Mouse (Mus musculus) liver, adult 2 months (tissue): ENCODE results near the gene Hist1h3e. TPM values are rescaled to one million over a fixed set of nuclear protein-coding genes. Genes with fewer than 3 reads are reported as not detected.

ENCODE experiments used
- DNase-seq: peaks from one replicate; pipeline ENCODE4 v3.0.0-alpha.2; 2011; ENCODE audit warnings: low read depth, low spot score; ENCODE audit errors: extremely low read depth
- H3K27ac ChIP-seq: fragments of 200-500 bp; replicated peaks from 2 replicates; pipeline ENCODE4 v1.5.1; 2012; ENCODE audit warnings: low read depth, mild to moderate bottlenecking, control low read depth, inconsistent platforms, low read length; ENCODE audit not compliant: insufficient read depth
- H3K27me3 ChIP-seq: fragments of 200-500 bp; 2 replicates; pipeline ENCODE4 v1.6.1; 2012; ENCODE audit warnings: mild to moderate bottlenecking, moderate library complexity, low read length, inconsistent platforms; ENCODE audit not compliant: control insufficient read depth, insufficient read depth
- H3K36me3 ChIP-seq: fragments of 200-500 bp; 2 replicates; pipeline ENCODE4 v1.6.1; 2012; ENCODE audit warnings: low read length, inconsistent platforms; ENCODE audit not compliant: control insufficient read depth, insufficient read depth
- H3K4me1 ChIP-seq: fragments of 200-500 bp; 2 replicates; pipeline ENCODE4 v1.6.1; 2011; ENCODE audit warnings: low read length; ENCODE audit not compliant: control insufficient read depth, insufficient read depth
- H3K4me3 ChIP-seq: fragments of 200-500 bp; 2 replicates; pipeline ENCODE4 v1.5.1; 2011; ENCODE audit warnings: low read depth, mild to moderate bottlenecking, control low read depth, low read length, moderate library complexity; ENCODE audit not compliant: insufficient read depth
- H3K79me2 ChIP-seq: fragments of 200-500 bp; 2 replicates; pipeline ENCODE4 v1.6.1; 2012; ENCODE audit warnings: inconsistent platforms, mild to moderate bottlenecking, low read length, moderate library complexity; ENCODE audit not compliant: control insufficient read depth, insufficient read depth
- H3K9ac ChIP-seq: fragments of 200-500 bp; 2 replicates; pipeline ENCODE4 v1.6.1; 2012; ENCODE audit warnings: low read depth, mild to moderate bottlenecking, control low read depth, inconsistent platforms, low read length
- CTCF ChIP-seq: fragments of 200-500 bp; IDR thresholded peaks from 2 replicates; pipeline ENCODE4 v1.5.1; 2011; ENCODE audit warnings: low read depth, low read length, control low read depth
- POLR2A ChIP-seq: fragments of 200-500 bp; IDR thresholded peaks from 2 replicates; pipeline ENCODE4 v1.6.1; 2011; ENCODE audit warnings: low read length, control low read depth; ENCODE audit not compliant: insufficient read depth; ENCODE audit errors: extremely low read depth
- WGBS: fragments of 180-500 bp; shearing (Covaris S2); methylation state at CpG from one replicate; pipeline ENCODE4 v1.1.7; 2018; 5-methylcytosine and 5-hydroxymethylcytosine counted together
- polyA plus RNA-seq: library from polyadenylated mRNA; depleted of rRNA; stranded (reverse); fragments of >200 nt; gene quantifications from 2 replicates; pipeline ENCODE4 v1.2.3, GENCODE M21; 2012; rRNA removed
- total RNA-seq: library from RNA; depleted of rRNA; stranded (reverse); fragments of >200 nt; gene quantifications from 2 replicates; pipeline ENCODE4 v1.2.3, GENCODE M21; 2014; rRNA removed

Gene Hist1h3e
- total and polyA plus RNA-seq, 2 experiments = 2.6 to 19.9 TPM

DNA sequence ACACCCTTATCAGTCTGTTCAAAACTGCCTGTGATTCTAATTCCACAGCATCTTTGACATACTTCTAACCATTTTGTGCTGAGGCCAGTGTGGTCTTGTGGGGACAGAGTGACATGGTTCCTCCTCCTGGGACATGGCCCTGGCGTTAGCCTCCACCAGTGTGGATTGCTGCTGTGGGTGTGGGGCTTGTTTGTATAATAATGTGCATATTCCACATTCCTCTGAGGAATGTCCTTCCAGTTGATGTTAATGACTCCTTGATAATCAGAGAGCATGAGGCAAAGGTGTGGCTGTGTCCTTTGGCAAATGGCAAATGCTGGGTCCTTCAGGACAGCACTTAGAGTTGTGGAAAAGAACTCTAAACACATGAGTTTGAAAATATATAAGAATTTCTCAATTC is 48.7 kb downstream of the Hist1h3e start:
- Histone ChIP-seq H3K79me2 (no peaks in the 10 kb centered on the region), H3K4me3 (no peak overlapping the region), H3K4me1 (peaks cover 2% of the 10 kb centered on the region; the same call in 1 of the 2 replicates), H3K27me3 (no peaks in the 10 kb centered on the region), H3K27ac (no peak overlapping the region), H3K9ac (no peak overlapping the region), H3K36me3 (no peaks in the 10 kb centered on the region)
- TF ChIP-seq CTCF (no peak), POLR2A (no peak)
- 97% methylated on average over 1 of the region's 1 CpGs for WGBS
- no peak for DNase-seq

Other genes starting within 250 kb of the Hist1h3e start
Only the 30 nearest of the 35 such genes appear.
- gene Zfp322a, start 193.2 kb downstream of the Hist1h3e start, total RNA-seq = 8.1 and 9.7 TPM in 2 replicates
- 0.60 and 1.3 TPM in 2 replicates for gene Zfp322a, start 193.2 kb downstream of the Hist1h3e start, polyA plus RNA-seq
- 3.5 and 3.7 TPM in 2 replicates for gene Abt1, start 138.5 kb downstream of the Hist1h3e start, total RNA-seq
- gene Abt1, start 138.5 kb downstream of the Hist1h3e start, polyA plus RNA-seq = 2.1 TPM in 2 replicates
- gene Btn1a1, start 96.5 kb downstream of the Hist1h3e start, total RNA-seq = not detected in 2 replicates
- gene Btn1a1, start 96.5 kb downstream of the Hist1h3e start, polyA plus RNA-seq = not detected in 2 replicates
- not detected in 2 replicates for gene Btn2a2, start 73.5 kb downstream of the Hist1h3e start, total RNA-seq
- gene Btn2a2, start 73.5 kb downstream of the Hist1h3e start, polyA plus RNA-seq = not detected in 2 replicates
- gene Hist1h4h, start 31.3 kb downstream of the Hist1h3e start, total RNA-seq = 706 and 873 TPM in 2 replicates
- 8.5 and 26.7 TPM in 2 replicates for gene Hist1h4h, start 31.3 kb downstream of the Hist1h3e start, polyA plus RNA-seq
- gene Hist1h2af, start 28.5 kb downstream of the Hist1h3e start, total RNA-seq = 9.2 and 13.4 TPM in 2 replicates
- gene Hist1h2af, start 28.5 kb downstream of the Hist1h3e start, polyA plus RNA-seq = 2.1 and 2.9 TPM in 2 replicates
- 5.6 and 12.9 TPM in 2 replicates for gene Hist1h3g, start 26.9 kb downstream of the Hist1h3e start, total RNA-seq
- 0.26 TPM in 1 of 2 replicates, not detected in the other for gene Hist1h3g, start 26.9 kb downstream of the Hist1h3e start, polyA plus RNA-seq
- gene Hist1h2bh, start 19.0 kb downstream of the Hist1h3e start, total RNA-seq = 1.3 and 1.5 TPM in 2 replicates
- gene Hist1h2bh, start 19.0 kb downstream of the Hist1h3e start, polyA plus RNA-seq = 0.07 and 0.09 TPM in 2 replicates
- gene Hist1h3f, start 18.3 kb downstream of the Hist1h3e start, total RNA-seq = 11.1 and 14.2 TPM in 2 replicates
- 0.29 and 0.30 TPM in 2 replicates for gene Hist1h3f, start 18.3 kb downstream of the Hist1h3e start, polyA plus RNA-seq
- 77.8 and 101 TPM in 2 replicates for gene Hist1h4f, start 10.7 kb downstream of the Hist1h3e start, total RNA-seq
- gene Hist1h4f, start 10.7 kb downstream of the Hist1h3e start, polyA plus RNA-seq = 0.97 TPM in 1 of 2 replicates, not detected in the other
- 2.5 and 3.0 TPM in 2 replicates for gene Hist1h1d, start 9.1 kb downstream of the Hist1h3e start, total RNA-seq
- gene Hist1h1d, start 9.1 kb downstream of the Hist1h3e start, polyA plus RNA-seq = 0.02 and 0.12 TPM in 2 replicates
- 2.8 and 6.6 TPM in 2 replicates for gene Hist1h2ae, start 8.9 kb upstream of the Hist1h3e start, total RNA-seq
- 0.57 TPM in 2 replicates for gene Hist1h2ae, start 8.9 kb upstream of the Hist1h3e start, polyA plus RNA-seq
- 37.2 and 44.6 TPM in 2 replicates for gene Hist1h2bg, start 9.0 kb upstream of the Hist1h3e start, total RNA-seq
- 4.0 and 4.4 TPM in 2 replicates for gene Hist1h2bg, start 9.0 kb upstream of the Hist1h3e start, polyA plus RNA-seq
- 4.6 and 5.4 TPM in 2 replicates for gene Hist1h2bf, start 11.8 kb upstream of the Hist1h3e start, total RNA-seq
- 0.39 TPM in 1 of 2 replicates, not detected in the other for gene Hist1h2bf, start 11.8 kb upstream of the Hist1h3e start, polyA plus RNA-seq
- gene Hist1h2ad, start 12.0 kb upstream of the Hist1h3e start, total RNA-seq = 5.4 and 11.5 TPM in 2 replicates
- gene Hist1h2ad, start 12.0 kb upstream of the Hist1h3e start, polyA plus RNA-seq = 1.1 TPM in 1 of 2 replicates, not detected in the other
- gene Hist1h3d, start 13.4 kb upstream of the Hist1h3e start, total RNA-seq = 3.4 and 5.9 TPM in 2 replicates
- 0.48 and 0.87 TPM in 2 replicates for gene Hist1h3d, start 13.4 kb upstream of the Hist1h3e start, polyA plus RNA-seq
- gene Hist1h4d, start 19.2 kb upstream of the Hist1h3e start, total RNA-seq = 162 and 174 TPM in 2 replicates
- 2.1 and 2.8 TPM in 2 replicates for gene Hist1h4d, start 19.2 kb upstream of the Hist1h3e start, polyA plus RNA-seq
- 5.4 and 6.6 TPM in 2 replicates for gene Hist1h2be, start 58.8 kb upstream of the Hist1h3e start, total RNA-seq
- gene Hist1h2be, start 58.8 kb upstream of the Hist1h3e start, polyA plus RNA-seq = 0.28 and 0.60 TPM in 2 replicates
- 22.0 and 27.0 TPM in 2 replicates for gene Hist1h1e, start 60.2 kb upstream of the Hist1h3e start, total RNA-seq
- 0.73 and 0.77 TPM in 2 replicates for gene Hist1h1e, start 60.2 kb upstream of the Hist1h3e start, polyA plus RNA-seq
- gene Hist1h2ac, start 121.6 kb upstream of the Hist1h3e start, total RNA-seq = 4.9 and 6.2 TPM in 2 replicates
- gene Hist1h2ac, start 121.6 kb upstream of the Hist1h3e start, polyA plus RNA-seq = 0.12 and 0.22 TPM in 2 replicates
- 228 and 265 TPM in 2 replicates for gene Hist1h2bc, start 121.8 kb upstream of the Hist1h3e start, total RNA-seq
- 312 and 443 TPM in 2 replicates for gene Hist1h2bc, start 121.8 kb upstream of the Hist1h3e start, polyA plus RNA-seq
- gene Hist1h1t, start 133.4 kb upstream of the Hist1h3e start, total RNA-seq = not detected in 2 replicates
- gene Hist1h1t, start 133.4 kb upstream of the Hist1h3e start, polyA plus RNA-seq = not detected in 2 replicates
- gene Hist1h4c, start 136.1 kb upstream of the Hist1h3e start, total RNA-seq = 190 and 256 TPM in 2 replicates
- 0.95 and 3.1 TPM in 2 replicates for gene Hist1h4c, start 136.1 kb upstream of the Hist1h3e start, polyA plus RNA-seq
- 30.4 and 35.3 TPM in 2 replicates for gene Hfe, start 148.5 kb upstream of the Hist1h3e start, total RNA-seq
- gene Hfe, start 148.5 kb upstream of the Hist1h3e start, polyA plus RNA-seq = 32.6 and 40.9 TPM in 2 replicates
- gene Hist1h1c, start 176.4 kb upstream of the Hist1h3e start, total RNA-seq = 43.6 and 68.1 TPM in 2 replicates
- 20.9 and 31.6 TPM in 2 replicates for gene Hist1h1c, start 176.4 kb upstream of the Hist1h3e start, polyA plus RNA-seq
- 8.0 and 24.1 TPM in 2 replicates for gene Hist1h3c, start 183.2 kb upstream of the Hist1h3e start, total RNA-seq
- 0.20 and 0.27 TPM in 2 replicates for gene Hist1h3c, start 183.2 kb upstream of the Hist1h3e start, polyA plus RNA-seq
- gene Hist1h2bb, start 184.4 kb upstream of the Hist1h3e start, total RNA-seq = 41.9 and 75.6 TPM in 2 replicates
- gene Hist1h2bb, start 184.4 kb upstream of the Hist1h3e start, polyA plus RNA-seq = 0.41 and 0.55 TPM in 2 replicates
- gene Hist1h2ab, start 188.8 kb upstream of the Hist1h3e start, total RNA-seq = 19.4 and 55.8 TPM in 2 replicates
- gene Hist1h2ab, start 188.8 kb upstream of the Hist1h3e start, polyA plus RNA-seq = 0.45 and 1.0 TPM in 2 replicates
- gene Hist1h3b, start 189.9 kb upstream of the Hist1h3e start, total RNA-seq = 15.2 and 31.1 TPM in 2 replicates
- 0.23 and 0.58 TPM in 2 replicates for gene Hist1h3b, start 189.9 kb upstream of the Hist1h3e start, polyA plus RNA-seq
- gene Hist1h4b, start 194.6 kb upstream of the Hist1h3e start, total RNA-seq = 62.4 and 63.4 TPM in 2 replicates
- 1.2 TPM in 1 of 2 replicates, not detected in the other for gene Hist1h4b, start 194.6 kb upstream of the Hist1h3e start, polyA plus RNA-seq